Mouse (Mus musculus) embryo, embryonic 10 days (tissue): Measurements from ENCODE around the gene Flvcr1.
A peak's percentile ranks its signal among the peaks of the same experiment; 100 is the strongest.

ENCODE experiments used
- DNase-seq: peaks from one replicate; pipeline ENCODE4 v3.0.0-alpha.2; 2015; ENCODE audit warnings: low spot score

Gene Flvcr1

GRCm38 (mm10) chr1:190980470-190980869 is 45.5 kb downstream of the Flvcr1 start:
- no peak for DNase-seq

GRCm38 (mm10) chr1:190979100-190979563 is 46.8 kb downstream of the Flvcr1 start, which contains the start of gene Vash2:
Gene Vash2 (minus strand): TSS chr1:190979296.
- peak; percentile 96 for DNase-seq

- peak; percentile 51 for DNase-seq
Measured at GRCm38 (mm10) chr1:190978511-190979073, 47.4 kb downstream of the Flvcr1 start.

GRCm38 (mm10) chr1:190978001-190978400 is 48.0 kb downstream of the Flvcr1 start:
- peak; percentile 38 for DNase-seq

- DNase-seq = no peak
Measured at GRCm38 (mm10) chr1:190976887-190977573, 48.9 kb downstream of the Flvcr1 start.

- no peak for DNase-seq
Measured at GRCm38 (mm10) chr1:190974833-190975232, 51.1 kb downstream of the Flvcr1 start.

GRCm38 (mm10) chr1:190974191-190974590 is 51.8 kb downstream of the Flvcr1 start:
- DNase-seq = no peak

GRCm38 (mm10) chr1:190972612-190973192 is 53.3 kb downstream of the Flvcr1 start:
- DNase-seq = no peak

- no peak for DNase-seq
Measured at GRCm38 (mm10) chr1:190971708-190972610, 54.0 kb downstream of the Flvcr1 start.

- no peak for DNase-seq
Measured at GRCm38 (mm10) chr1:190968010-190968409, 57.9 kb downstream of the Flvcr1 start.

- no peak for DNase-seq
Measured at GRCm38 (mm10) chr1:190964992-190965780, 60.8 kb downstream of the Flvcr1 start.

GRCm38 (mm10) chr1:190962760-190963159 is 63.2 kb downstream of the Flvcr1 start:
- DNase-seq = no peak

GRCm38 (mm10) chr1:190958821-190959220 is 67.1 kb downstream of the Flvcr1 start:
- no peak for DNase-seq
